Mouse (Mus musculus): ENCODE measurements around the gene Qars. TPM values are rescaled to one million over a fixed set of nuclear protein-coding genes. Genes with fewer than 3 reads are reported as not detected.

The Qars gene
- polyA plus RNA-seq, 1 experiment: 195 TPM

DNA sequence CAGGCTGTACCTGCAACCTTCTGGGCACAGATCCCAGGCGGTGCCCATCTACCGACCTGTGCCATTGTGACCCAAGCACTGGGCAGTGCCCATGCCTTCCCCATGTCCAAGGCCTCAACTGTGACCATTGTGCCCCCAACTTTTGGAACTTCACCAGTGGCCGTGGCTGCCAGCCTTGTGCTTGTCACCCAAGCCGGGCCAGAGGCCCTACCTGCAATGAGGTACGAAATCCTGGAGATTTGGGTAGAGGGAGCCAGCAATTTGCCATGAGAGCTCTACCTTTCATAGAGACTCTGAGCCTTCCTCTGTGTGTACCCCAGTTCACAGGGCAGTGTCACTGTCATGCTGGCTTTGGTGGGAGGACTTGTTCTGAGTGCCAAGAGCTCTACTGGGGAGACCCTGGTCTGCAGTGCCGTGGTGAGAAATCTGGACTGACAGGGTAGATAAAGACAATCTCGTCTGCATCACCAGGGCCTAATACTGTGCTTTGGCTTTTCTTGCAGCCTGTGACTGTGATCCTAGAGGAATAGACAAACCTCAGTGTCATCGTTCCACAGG is 20.5 kb upstream of the Qars start:
- Histone ChIP-seq H3K27ac (ENCODE audit: control insufficient read depth, insufficient read depth, low read depth, low read length) (no peak overlapping the region), H3K27me3 (ENCODE audit: control insufficient read depth, insufficient read depth, low read length) (no peaks in the 10 kb centered on the region), H3K36me3 (ENCODE audit: control insufficient read depth, insufficient read depth, low read length) (no peaks in the 10 kb centered on the region), H3K4me1 (ENCODE audit: control insufficient read depth, insufficient read depth, low read length) (peaks cover 9% of the 10 kb centered on the region), H3K4me3 (ENCODE audit: control insufficient read depth, low read depth, low read length) (no peak overlapping the region)
- TF ChIP-seq CTCF (IDR thresholded peaks at IDR 0.05; ENCODE audit: control insufficient read depth, insufficient read depth, insufficient replicate concordance, low read depth, low read length) (no peak), POLR2A (IDR thresholded peaks at IDR 0.05; ENCODE audit: control insufficient read depth, low read depth, low read length) (no peak)

DNA sequence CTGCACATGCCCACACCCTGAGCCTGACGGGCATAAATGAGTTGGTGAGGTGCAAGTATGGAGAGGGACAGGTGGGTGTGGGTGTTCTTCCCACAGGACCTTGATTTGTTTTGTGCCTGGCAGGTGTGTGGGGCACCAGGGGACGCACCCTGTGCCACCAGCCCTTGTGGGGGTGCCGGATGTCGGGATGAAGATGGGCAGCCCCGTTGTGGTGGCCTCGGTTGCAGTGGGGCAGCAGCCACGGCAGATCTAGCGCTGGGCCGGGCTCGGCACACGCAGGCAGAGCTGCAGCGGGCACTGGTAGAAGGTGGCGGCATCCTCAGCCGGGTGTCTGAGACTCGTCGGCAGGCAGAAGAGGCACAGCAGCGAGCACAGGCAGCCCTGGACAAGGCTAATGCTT is 19.1 kb upstream of the Qars start:
- TF ChIP-seq POLR2A (IDR thresholded peaks at IDR 0.05; ENCODE audit: control insufficient read depth, low read depth, low read length) (no peak), CTCF (IDR thresholded peaks at IDR 0.05; ENCODE audit: control insufficient read depth, insufficient read depth, insufficient replicate concordance, low read depth, low read length) (no peak)
- peaks cover under 1% of the 10 kb centered on the region; the same call in 1 of the 2 replicates for H3K36me3 ChIP-seq (ENCODE audit: control insufficient read depth, insufficient read depth, low read length)
- no peak overlapping the region for H3K27ac ChIP-seq (ENCODE audit: control insufficient read depth, insufficient read depth, low read depth, low read length)
- no peaks in the 10 kb centered on the region for H3K27me3 ChIP-seq (ENCODE audit: control insufficient read depth, insufficient read depth, low read length)
- peaks cover 16% of the 10 kb centered on the region for H3K4me1 ChIP-seq (ENCODE audit: control insufficient read depth, insufficient read depth, low read length)
- no peak overlapping the region for H3K4me3 ChIP-seq (ENCODE audit: control insufficient read depth, low read depth, low read length)

DNA sequence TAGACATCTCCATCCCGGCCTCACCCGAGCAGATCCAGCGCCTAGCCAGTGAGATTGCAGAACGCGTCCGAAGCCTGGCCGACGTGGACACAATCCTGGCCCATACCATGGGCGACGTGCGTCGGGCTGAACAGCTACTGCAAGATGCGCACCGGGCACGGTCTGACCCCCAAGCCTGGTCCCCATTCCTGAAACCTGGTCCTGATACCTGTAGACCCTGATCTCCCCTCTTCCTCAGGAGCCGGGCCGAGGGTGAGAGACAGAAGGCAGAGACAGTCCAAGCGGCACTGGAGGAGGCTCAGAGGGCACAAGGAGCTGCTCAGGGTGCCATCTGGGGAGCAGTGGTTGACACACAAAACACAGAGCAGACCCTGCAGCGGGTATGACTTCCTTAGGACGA is 18.3 kb upstream of the Qars start:
- Histone ChIP-seq H3K36me3 (ENCODE audit: control insufficient read depth, insufficient read depth, low read length) (peaks cover 4% of the 10 kb centered on the region), H3K27ac (ENCODE audit: control insufficient read depth, insufficient read depth, low read depth, low read length) (no peak overlapping the region), H3K4me3 (ENCODE audit: control insufficient read depth, low read depth, low read length) (no peak overlapping the region), H3K4me1 (ENCODE audit: control insufficient read depth, insufficient read depth, low read length) (peaks cover 16% of the 10 kb centered on the region), H3K27me3 (ENCODE audit: control insufficient read depth, insufficient read depth, low read length) (no peaks in the 10 kb centered on the region)
- no peak for TF ChIP-seq POLR2A (IDR thresholded peaks at IDR 0.05; ENCODE audit: control insufficient read depth, low read depth, low read length)
- TF ChIP-seq CTCF (IDR thresholded peaks at IDR 0.05; ENCODE audit: control insufficient read depth, insufficient read depth, insufficient replicate concordance, low read depth, low read length): no peak

DNA sequence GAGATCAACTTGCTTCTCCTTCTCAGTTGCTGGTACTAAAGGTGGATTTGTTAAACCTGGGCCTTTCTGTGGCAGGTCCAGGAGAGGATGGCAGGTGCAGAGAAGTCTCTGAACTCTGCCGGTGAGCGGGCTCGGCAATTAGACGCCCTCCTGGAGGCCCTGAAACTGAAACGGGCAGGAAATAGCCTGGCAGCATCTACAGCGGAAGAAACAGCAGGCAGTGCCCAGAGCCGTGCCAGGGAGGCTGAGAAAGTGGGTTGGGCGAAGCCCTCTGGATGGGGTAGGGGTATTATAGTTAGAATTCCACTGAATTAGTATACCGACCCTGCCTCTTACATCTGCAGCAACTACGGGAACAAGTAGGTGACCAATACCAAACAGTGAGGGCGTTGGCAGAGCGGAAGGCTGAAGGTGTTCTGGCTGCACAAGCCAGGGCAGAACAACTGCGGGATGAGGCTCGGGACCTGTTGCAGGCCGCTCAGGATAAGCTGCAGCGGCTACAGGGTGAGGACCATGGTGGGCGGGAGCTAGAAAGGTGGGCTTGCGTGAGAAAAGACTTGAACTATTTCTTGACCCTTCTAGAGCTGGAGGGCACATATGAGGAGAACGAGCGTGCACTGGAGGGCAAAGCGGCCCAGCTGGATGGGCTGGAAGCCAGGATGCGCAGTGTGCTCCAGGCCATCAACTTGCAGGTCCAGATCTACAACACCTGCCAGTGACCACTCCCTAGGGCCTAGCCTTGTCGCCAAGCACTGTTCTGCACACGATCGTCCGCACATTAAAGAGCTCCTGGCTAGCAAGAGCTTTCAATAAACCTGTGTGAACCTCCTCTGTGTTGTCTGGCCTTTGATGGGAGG is 17.6 kb upstream of the Qars start:
- TF ChIP-seq POLR2A (IDR thresholded peaks at IDR 0.05; ENCODE audit: control insufficient read depth, low read depth, low read length): peak; percentile 2; the same call in 1 of the 2 replicates
- TF ChIP-seq CTCF (IDR thresholded peaks at IDR 0.05; ENCODE audit: control insufficient read depth, insufficient read depth, insufficient replicate concordance, low read depth, low read length): no peak
- H3K36me3 ChIP-seq (ENCODE audit: control insufficient read depth, insufficient read depth, low read length): peaks cover 4% of the 10 kb centered on the region
- H3K4me1 ChIP-seq (ENCODE audit: control insufficient read depth, insufficient read depth, low read length): peaks cover 16% of the 10 kb centered on the region
- H3K27me3 ChIP-seq (ENCODE audit: control insufficient read depth, insufficient read depth, low read length): no peaks in the 10 kb centered on the region
- peak overlapping the region; percentile 69 for H3K27ac ChIP-seq (ENCODE audit: control insufficient read depth, insufficient read depth, low read depth, low read length)
- peak overlapping the region; percentile 97 for H3K4me3 ChIP-seq (ENCODE audit: control insufficient read depth, low read depth, low read length)

DNA sequence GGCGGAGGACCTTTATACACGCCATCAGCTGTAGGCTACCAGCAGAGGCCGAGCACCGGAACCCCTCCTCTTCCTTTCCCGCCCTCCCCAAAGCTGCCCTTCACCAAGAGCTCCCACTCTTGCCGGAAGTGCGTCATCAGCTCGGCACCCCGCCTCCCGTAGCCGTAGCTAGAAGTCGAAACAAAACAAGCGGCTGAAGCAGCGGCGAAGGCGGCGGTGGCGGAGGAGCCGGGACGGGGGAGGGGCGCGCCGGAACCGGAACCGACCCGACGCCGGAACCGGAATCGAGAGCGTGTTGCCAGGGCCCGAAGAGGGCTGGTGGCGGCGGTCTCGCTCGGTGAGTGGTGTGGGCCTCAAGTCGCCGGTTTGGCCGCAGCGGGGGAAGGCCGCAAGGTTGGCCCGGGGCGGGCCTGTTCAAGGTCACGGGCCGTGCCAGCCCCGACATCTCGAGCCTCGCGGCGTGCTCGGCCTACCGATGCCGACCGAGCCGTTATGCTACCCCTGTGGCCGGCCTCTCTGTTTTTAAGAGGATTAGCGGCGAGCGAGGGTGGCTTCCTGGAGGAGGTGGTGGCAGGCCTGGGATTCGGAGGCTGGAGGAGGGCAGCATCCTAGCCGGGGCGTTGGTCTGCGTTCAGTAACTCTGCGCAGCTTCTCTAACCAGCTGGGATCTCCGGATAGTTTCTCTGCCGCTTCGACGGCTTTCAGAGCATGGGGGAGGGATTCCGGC is 16.8 kb upstream of the Qars start, which contains the start of gene Usp19:
Usp19 (plus strand) TSS at position 44 of the 727 bp plus-strand sequence.
- peak within 1 kb of the TSS; percentile 97 for H3K4me3 ChIP-seq (ENCODE audit: control insufficient read depth, low read depth, low read length)
- H3K4me1 ChIP-seq (ENCODE audit: control insufficient read depth, insufficient read depth, low read length): peaks cover 16% of the 10 kb centered on the region
- peaks cover 4% of the 10 kb centered on the region for H3K36me3 ChIP-seq (ENCODE audit: control insufficient read depth, insufficient read depth, low read length)
- H3K27ac ChIP-seq (ENCODE audit: control insufficient read depth, insufficient read depth, low read depth, low read length): peak within 1 kb of the TSS; percentile 95
- TF ChIP-seq CTCF (IDR thresholded peaks at IDR 0.05; ENCODE audit: control insufficient read depth, insufficient read depth, insufficient replicate concordance, low read depth, low read length) (no peak), POLR2A (IDR thresholded peaks at IDR 0.05; ENCODE audit: control insufficient read depth, low read depth, low read length) (peak; percentile 41)
- no peaks in the 10 kb centered on the region for H3K27me3 ChIP-seq (ENCODE audit: control insufficient read depth, insufficient read depth, low read length)

DNA sequence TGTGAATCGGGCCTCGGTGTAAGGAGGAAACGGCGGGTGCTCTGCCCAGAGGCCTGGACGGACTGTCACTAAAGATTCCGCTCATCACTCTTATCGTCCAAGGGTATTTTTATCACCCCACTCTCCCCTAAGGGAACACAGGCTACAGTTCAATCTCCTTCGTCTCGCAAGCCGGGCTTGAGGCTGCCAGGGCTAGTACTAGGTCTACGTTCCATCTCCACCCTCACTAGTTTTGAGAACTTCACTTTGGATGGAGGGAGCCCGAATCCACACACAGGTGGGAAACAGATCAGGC is 16.3 kb upstream of the Qars start:
- Histone ChIP-seq H3K27ac (ENCODE audit: control insufficient read depth, insufficient read depth, low read depth, low read length) (peak overlapping the region; percentile 95), H3K4me3 (ENCODE audit: control insufficient read depth, low read depth, low read length) (peak overlapping the region; percentile 97), H3K4me1 (ENCODE audit: control insufficient read depth, insufficient read depth, low read length) (peaks cover 16% of the 10 kb centered on the region), H3K27me3 (ENCODE audit: control insufficient read depth, insufficient read depth, low read length) (no peaks in the 10 kb centered on the region), H3K36me3 (ENCODE audit: control insufficient read depth, insufficient read depth, low read length) (peaks cover 4% of the 10 kb centered on the region)
- no peak for TF ChIP-seq CTCF (IDR thresholded peaks at IDR 0.05; ENCODE audit: control insufficient read depth, insufficient read depth, insufficient replicate concordance, low read depth, low read length)
- TF ChIP-seq POLR2A (IDR thresholded peaks at IDR 0.05; ENCODE audit: control insufficient read depth, low read depth, low read length): no peak; the same call in 1 of the 2 replicates
